Mouse (Mus musculus): ENCODE results near the gene Trim27. TPM values are rescaled to one million over a fixed set of nuclear protein-coding genes. Genes with fewer than 3 reads are reported as not detected.

The Trim27 gene
- polyA plus RNA-seq, 1 experiment = 8.7 TPM

GRCm38 (mm10) chr13:21243196-21243595 is 64.0 kb downstream of the Trim27 start:
- peak overlapping the region; percentile 57 for H3K4me3 ChIP-seq (replicated peaks)
- H3K36me3 ChIP-seq (ENCODE audit: control insufficient read depth) = no peaks in the 10 kb centered on the region
- H3K9me3 ChIP-seq (ENCODE audit: control insufficient read depth, low read length) = peaks cover 2% of the 10 kb centered on the region; the same call in 1 of the 2 replicates

GRCm38 (mm10) chr13:21244089-21244488 is 64.8 kb downstream of the Trim27 start:
- TF ChIP-seq GATA1 (IDR thresholded peaks at IDR 0.05; ENCODE audit: low read length) (no peak), TAL1 (IDR thresholded peaks at IDR 0.05; ENCODE audit: low read length) (no peak)

More at GRCm38 (mm10) chr13:21243196-21243595, 64.0 kb downstream of the Trim27 start:
- TF ChIP-seq GATA1 (IDR thresholded peaks at IDR 0.05; ENCODE audit: low read length) = no peak
- no peak for TF ChIP-seq TAL1 (IDR thresholded peaks at IDR 0.05; ENCODE audit: low read length)
- Histone ChIP-seq H3K27me3 (ENCODE audit: control insufficient read depth) (peaks cover 22% of the 10 kb centered on the region), H3K4me1 (ENCODE audit: control insufficient read depth) (peaks cover 25% of the 10 kb centered on the region)

More at GRCm38 (mm10) chr13:21244089-21244488, 64.8 kb downstream of the Trim27 start:
- no peaks in the 10 kb centered on the region for H3K36me3 ChIP-seq (ENCODE audit: control insufficient read depth)
- no peak overlapping the region for H3K4me3 ChIP-seq (replicated peaks)
- H3K27me3 ChIP-seq (ENCODE audit: control insufficient read depth) = peaks cover 22% of the 10 kb centered on the region
- peaks cover 25% of the 10 kb centered on the region for H3K4me1 ChIP-seq (ENCODE audit: control insufficient read depth)
- no peaks in the 10 kb centered on the region; the same call in 1 of the 2 replicates for H3K9me3 ChIP-seq (ENCODE audit: control insufficient read depth, low read length)

Other genes starting within 250 kb of the Trim27 start
- not detected in 2 replicates for gene Olfr1370, start 104.5 kb upstream of the Trim27 start, polyA plus RNA-seq (2012)
- gene Olfr1369-ps1, start 68.0 kb upstream of the Trim27 start, polyA plus RNA-seq (2012) = not detected in 2 replicates
- not detected in 2 replicates for gene Olfr263, start 49.8 kb upstream of the Trim27 start, polyA plus RNA-seq (2012)
- gene Olfr1368, start 33.6 kb upstream of the Trim27 start, polyA plus RNA-seq (2012) = not detected in 2 replicates
- not detected in 2 replicates for gene Gpx5, start 113.3 kb downstream of the Trim27 start, polyA plus RNA-seq (2012)
- gene Gpx6, start 132.7 kb downstream of the Trim27 start, polyA plus RNA-seq (2012) = not detected in 2 replicates
- gene Olfr1367, start 167.5 kb downstream of the Trim27 start, polyA plus RNA-seq (2012) = not detected in 2 replicates
- gene Zscan12, start 183.4 kb downstream of the Trim27 start, polyA plus RNA-seq (2012) = 0.04 and 0.09 TPM in 2 replicates
- 0.69 and 0.93 TPM in 2 replicates for gene Zkscan3, start 223.3 kb downstream of the Trim27 start, polyA plus RNA-seq (2012)

Measured in erythroblast, embryonic 14.5 days (primary cell).